Mouse (Mus musculus) right cerebral cortex, postnatal 14 days (tissue): ENCODE data around the gene Fancd2os.
A peak's percentile ranks its signal among the peaks of the same experiment; 100 is the strongest.

Source experiments
- DNase-seq: peaks from one replicate; pipeline ENCODE4 v3.0.0; 2022

Gene Fancd2os

DNA sequence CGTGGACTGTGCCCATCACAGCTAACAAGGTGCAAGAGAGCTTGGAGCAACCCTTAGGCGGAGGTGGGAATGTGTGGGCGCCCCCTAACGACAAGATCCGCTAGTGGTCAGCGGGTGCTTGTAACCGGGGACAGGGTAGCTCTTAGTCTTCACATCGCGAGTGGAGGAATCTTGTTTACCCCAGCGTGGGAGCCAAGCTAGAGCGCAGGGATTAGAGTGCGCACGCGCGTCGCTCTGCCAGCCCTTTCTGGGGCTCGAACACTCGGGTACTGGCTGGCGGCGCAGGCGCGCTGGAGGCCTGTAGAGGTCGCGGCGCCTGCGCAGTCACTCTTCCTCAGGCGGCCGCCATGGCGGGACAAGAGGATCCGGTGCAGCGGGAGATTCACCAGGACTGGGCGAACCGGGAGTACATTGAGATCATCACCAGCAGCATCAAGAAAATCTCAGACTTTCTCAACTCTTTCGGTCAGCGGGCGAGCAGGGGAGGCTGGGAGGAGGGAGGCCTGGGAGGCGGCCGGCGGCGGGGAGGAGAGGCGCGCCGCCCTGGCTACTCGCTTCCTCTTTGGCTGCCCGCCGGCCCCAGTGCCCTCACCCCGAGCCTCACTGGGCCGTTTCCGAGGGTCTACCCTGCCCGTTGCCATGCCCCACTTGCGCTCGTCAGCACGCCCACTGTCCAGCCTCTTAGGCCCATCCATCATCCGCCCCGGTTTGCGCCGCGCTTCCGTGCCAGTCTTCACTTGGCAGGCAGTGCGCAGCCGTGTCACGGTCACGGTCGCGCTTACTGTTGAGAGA is 4.1 kb upstream of the Fancd2os start, which contains the start of gene Brk1:
Gene Brk1 (plus strand): TSS at position 341 of the 792 bp plus-strand sequence.
- peak; percentile 93 for DNase-seq

DNA sequence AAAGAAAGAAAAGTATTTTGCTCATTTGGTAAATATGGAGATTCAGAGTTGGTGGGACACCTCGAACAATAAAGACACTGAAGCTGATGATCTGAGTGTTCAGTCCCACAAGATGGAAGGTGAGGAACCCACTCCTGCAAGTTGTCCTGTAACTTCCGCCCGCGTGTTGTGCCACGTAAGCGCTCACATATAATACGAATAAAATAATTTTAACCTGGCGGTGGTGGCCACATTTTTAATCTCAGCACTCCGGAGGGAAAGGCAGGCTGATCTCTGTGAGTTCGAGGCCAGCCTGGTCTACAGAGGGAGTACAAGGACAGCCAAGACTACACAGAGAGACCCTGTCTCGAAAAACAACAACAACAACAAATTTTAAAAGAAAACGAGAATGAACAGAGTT is 3.5 kb upstream of the Fancd2os start:
- no peak for DNase-seq

DNA sequence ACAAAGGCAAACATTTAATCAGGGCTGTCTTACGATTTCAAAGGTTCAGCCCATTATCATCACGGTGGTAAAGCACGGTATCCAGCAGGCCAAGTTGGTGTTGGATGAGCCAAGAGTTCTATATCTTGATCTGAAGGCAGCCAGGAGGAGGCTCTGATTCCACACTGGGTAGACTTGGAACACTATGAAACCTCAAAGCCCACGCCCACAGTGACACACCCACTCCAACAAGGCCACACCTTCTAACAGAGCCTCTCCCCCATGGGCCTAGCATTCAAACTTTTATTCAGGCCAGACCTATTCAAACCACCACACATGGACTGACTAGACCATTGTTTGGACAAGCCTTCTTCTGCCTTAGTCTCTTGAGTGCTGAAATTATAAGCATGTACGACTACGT is 2.3 kb upstream of the Fancd2os start:
- DNase-seq = no peak

DNA sequence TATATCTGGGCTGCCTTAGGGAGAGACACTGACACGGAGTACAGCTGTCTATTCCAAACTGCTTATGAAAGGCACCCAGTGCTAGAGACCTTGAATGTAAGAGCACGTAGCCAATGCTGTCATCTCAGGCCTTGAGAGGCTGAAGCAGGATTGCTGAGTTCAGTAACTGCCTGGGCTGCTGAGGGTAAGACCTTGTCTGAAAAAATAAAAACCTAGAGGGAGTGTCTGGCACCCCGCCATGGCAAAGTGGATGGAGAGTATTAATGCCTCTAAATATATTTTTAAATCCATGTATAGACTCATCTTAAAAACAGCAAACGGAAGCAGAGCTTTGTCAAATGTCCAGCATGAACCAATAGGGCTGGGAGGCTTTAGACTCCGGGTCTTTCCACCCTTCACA is 682 bp downstream of the Fancd2os start:
- DNase-seq = no peak

DNA sequence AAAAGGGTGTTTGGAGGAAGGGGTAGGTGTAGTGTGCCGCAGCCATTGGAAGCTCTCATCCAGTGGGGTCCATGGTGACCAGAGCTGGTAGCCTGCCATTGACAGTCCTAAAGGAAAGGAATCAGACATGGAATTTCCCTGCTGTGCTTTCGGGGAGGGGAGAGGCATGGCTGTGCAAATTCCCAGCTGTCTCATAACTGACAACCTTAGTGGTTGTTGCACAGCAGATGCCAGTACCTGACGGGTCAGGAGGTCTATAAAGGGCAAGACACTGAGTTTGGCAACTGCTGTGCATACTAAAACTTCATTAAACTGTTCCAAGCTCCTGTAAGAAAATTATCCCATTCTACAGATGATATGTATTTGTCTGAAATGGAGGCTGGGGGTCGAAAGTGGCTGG is 2.6 kb downstream of the Fancd2os start:
- no peak for DNase-seq

DNA sequence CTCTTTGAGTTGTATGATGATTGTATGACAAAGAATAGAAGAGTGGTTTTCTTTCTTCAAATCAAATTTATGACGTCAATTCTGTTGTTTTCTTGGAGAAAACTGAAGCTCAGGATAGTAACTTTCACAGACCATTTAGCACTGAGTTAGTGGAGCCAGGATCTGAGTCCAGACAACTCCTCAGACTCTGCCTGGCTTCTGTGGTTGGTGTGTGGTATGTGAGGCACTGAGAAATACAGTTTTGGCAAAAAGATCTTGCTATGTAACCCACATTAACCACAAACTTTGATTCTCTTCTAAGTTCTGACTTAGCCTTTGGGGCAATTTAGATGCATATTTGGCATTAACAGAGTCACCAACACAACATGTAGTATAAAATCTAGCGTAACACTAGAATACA is 7.9 kb downstream of the Fancd2os start:
- DNase-seq = no peak

DNA sequence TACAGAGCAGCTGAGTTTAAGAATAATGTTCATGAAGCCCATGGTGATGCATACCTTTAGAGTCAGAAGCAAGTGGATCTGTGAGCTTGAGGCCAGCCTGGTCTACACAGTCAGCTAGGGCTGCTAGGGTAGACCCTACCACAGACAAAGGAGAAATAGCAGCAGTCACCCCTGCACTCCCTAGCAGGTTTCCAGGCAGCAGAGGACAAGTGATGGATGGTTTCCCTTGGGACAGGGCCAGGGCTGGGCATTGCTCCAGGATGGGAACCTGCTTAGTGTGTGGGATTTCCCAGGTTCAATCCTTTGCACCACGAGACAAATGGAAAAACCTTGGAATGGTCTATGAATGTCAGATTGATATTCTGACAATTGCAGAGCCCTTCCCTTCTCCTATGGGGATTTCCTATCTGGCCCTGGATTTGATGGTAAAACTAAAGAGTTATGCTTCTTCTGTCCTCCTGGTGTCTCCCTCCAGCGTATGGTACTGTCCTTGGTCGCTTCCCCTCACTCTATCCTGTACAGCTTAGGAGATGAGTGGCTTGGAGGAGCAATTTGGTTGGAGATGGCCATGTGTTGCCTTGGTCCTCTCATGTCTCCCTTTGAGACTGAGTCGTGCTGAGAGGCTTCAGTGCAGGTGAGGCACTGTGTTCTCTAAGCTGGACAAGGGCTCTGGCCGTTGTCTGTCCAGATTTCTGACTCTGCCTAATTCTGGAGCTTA is 13.9 kb downstream of the Fancd2os start:
- DNase-seq = no peak

DNA sequence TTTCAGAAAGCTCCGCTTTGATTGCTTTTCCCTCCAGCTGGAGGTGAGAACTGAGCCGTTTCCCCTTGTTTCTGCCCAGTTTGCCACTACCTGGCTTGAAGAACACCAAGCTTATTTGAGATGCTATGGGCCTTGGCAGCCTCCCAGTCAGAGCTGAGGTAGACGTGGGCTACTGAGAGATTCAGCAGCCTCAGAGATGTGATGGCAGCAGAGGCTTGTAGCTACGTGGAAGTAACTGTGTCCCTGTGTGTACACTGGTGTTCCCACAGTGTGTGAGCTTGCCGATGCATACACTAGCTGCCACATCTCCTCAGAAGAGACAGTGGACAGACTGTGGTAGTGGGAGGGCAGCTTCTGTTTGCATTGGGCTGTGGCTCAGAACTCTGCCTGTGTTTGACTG is 15.4 kb downstream of the Fancd2os start:
- DNase-seq = no peak

DNA sequence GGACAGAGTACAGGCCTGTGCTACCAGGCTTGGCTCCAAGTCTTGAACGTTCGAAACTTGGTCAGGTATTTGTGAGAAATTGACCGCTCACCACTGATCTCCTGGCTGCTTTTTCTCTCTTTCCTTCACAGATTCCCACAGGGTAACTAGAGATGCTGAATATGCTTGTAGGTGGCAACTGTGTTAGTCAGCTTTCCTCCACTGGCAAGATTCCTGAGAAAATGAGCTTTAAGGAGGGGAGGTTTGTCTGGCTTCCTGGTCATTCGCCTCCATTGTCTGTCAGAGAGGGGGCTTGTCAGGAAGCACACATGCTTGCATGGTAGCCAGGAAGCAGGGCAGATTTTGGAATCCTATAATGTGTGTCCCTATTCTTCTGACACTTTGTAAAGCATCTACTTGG is 17.5 kb downstream of the Fancd2os start:
- no peak for DNase-seq

DNA sequence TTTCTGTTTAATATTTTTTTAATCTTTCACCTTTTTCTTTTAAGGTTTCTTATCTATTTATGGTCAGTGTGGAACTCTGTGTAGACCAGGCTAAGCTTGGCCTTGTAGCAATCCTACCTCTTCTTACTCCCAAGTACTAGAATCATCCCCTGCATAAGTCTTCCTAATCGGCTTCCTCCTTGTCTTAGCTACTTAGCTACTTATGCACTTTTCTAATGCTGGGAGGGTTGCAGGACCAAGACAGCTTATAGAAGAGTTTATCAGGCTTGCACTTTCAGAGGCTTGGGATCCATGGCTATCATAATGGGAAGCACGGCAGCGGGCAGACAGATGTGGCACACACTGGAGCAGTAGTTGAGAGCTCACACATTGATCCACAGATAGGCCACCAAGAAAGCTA is 21.2 kb downstream of the Fancd2os start:
- no peak for DNase-seq

DNA sequence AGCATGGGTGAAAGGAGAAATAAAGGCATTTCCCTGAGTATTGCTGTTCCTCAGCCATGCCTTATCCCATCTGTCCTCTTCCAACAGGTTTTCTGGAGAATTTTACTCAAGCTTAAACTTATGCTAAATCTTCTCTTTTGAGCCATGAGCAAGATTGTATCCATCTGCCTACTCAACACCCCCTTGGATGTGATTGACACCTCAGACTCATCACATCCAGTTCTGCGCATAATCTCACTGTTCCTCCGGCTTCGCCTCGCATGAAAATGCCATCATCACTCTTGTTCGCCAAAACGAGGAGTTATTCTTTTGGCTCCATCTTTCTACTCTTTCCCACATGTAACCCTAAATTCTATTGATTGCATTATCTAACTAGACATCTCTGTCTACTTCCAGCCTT is 24.5 kb downstream of the Fancd2os start:
- DNase-seq = no peak

DNA sequence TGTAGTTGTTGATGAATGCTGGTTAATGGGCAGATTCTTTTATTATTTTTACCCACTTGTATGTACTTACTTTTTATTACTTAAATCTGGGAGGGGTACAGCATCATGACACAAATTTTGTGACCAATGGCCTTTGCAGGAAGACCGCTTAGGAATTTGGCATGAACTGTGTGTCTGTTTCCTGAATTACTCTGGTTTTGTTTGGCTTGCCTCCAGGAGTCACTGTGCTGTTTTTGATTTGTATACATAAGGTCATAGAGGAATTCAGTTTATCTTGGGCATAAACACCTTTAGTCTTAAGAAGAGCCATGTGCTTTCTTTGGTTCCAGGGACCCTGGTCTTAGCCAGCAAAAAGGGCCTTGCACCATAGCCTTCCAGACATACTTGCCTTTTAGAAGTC is 36.0 kb downstream of the Fancd2os start:
- no peak for DNase-seq

DNA sequence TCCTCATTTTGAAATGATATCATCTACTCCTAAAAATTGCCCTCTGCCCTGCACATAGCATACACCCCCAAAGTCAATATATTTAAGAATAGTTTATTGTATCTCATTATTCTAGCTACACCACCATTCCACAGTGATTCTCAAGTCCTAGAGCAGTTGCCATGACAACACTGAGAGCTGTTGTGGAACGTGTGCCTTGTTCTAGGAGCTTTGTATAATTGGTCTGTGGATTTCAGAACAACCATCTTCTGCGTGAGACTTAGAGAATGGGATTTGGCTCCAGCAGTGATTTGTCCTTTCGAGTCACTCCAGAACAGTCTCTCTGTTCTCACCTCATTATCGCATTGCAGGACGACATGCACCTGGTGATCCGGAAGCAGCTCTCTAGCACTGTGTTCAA is 40.8 kb downstream of the Fancd2os start:
- no peak for DNase-seq
